Mouse (Mus musculus) ovary, postnatal 14 days (tissue): ENCODE results near the gene Csrnp2.
"Not testable (repeated sequence)": the region's sequence is repeated elsewhere in the genome, so short reads cannot be mapped to it uniquely, and the experiment has no call there.

ENCODE experiments used
- DNase-seq: peaks from one replicate; pipeline ENCODE4 v3.0.0; 2022; ENCODE audit warnings: low spot score

The Csrnp2 gene

DNA sequence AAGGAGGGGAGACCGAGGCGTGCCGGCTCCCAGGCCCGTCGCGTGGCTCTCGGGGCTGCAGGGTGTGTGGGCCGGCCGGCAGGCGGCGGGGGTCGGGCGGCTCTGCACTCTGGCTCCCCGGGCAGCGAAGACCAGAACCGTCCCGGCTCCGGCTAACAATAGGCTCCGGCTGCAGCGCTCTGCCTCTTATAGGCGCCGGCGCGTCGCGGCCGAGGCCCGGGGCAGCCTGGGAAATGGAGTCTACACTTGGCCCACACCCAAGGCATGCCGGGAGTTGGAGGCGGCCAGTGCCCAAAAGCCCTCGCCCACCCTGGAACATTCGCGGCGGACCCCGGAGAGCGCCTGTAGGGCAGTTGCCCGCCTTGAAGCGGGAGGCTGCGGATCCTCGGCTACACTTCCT is at the start of gene Csrnp2:
Gene Csrnp2, minus strand, starts transcription at position 387 of the 400 bp plus-strand sequence.
- DNase-seq: peak; percentile 91

DNA sequence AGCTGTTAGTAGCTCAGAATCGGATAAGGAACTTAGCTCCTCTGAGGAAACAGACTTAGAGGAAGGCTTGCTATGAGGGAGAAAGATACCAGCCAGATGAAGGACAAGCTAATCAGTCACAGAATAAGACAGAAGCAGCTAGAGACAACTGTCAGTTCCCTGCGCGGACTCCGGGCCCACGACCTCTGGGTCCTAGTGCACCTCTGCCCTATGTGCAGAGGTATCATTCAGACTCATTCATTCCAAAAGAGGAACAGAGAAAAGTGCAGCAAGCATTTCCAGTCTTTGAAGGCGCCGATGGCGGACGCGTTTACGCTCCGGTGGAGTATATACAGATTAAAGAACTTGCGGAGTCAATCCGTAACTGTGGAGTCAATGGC is 48.4 kb upstream of the Csrnp2 start:
- not testable (repeated sequence) for DNase-seq

DNA sequence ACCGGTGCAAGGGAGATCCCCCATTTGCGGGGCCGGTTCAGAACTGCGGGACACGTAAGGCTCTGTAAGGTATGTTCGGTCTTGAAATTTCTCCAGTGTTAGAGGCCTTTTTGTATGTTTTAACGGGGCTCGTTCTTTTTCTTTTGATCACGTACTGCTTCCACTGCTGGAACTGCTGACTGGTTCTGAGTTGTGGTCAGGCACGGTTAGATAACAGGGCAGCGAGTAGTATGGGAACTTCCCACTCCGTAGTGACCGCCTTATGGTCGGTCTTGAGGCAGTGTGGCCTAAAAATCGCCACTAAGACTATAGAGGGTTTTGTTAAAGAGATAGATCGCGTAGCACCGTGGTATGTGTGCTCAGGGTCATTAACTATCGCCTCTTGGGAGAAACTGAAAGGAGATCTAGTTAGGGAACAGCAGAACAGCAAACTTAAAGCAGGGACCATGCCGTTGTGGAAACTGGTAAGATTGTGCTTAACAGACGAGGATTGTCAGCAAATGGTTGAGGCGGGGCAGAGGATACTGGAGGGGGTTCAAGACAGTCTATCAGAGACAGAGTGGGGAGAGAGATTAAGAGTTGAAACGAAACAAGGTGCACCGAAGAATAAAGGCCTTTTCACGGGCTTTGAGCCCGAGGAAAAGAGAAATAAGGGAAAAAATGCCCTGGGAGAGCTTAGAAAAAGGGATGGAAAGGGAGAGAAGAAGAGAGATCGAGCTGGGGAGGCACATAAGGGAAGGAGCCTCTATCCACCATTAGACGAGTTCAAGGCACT is 47.8 kb upstream of the Csrnp2 start:
- not testable (repeated sequence) for DNase-seq

DNA sequence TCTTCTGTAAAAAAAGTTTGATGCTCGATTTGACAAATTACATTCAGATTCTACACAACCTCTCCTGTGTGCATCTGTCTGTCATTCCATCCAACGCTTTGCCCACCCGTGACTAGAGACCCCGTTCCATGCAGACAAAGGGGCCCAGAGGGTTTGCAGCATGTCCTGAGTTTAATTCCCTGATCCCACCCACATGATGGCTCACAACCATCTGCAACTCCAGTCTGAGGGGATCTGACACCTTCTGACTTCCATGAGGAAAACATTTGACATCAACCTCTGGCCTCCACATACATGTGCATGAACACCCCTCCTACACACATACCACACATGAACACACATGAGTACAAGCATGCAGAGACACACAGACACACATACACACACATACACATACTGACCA is 46.1 kb upstream of the Csrnp2 start:
- DNase-seq: no peak

DNA sequence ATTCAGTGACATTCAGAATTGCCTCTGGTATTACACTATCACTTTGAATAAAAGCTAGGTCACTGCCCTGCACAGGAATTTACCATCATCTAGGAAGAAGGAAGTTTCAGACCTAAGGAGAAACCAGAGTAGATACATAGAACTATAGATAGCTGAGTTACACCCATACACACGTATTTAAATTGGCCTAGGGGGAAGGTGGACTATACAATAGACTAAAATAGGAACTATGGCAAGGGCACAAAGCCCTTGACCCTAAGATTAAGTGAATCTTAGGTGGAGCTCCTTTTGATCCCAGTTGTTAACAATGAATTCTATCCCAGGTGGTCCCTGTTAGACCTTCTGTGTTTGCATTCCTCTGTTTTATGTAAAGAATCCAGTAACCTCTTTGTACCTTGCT is 45.7 kb upstream of the Csrnp2 start:
- not testable (repeated sequence) for DNase-seq

DNA sequence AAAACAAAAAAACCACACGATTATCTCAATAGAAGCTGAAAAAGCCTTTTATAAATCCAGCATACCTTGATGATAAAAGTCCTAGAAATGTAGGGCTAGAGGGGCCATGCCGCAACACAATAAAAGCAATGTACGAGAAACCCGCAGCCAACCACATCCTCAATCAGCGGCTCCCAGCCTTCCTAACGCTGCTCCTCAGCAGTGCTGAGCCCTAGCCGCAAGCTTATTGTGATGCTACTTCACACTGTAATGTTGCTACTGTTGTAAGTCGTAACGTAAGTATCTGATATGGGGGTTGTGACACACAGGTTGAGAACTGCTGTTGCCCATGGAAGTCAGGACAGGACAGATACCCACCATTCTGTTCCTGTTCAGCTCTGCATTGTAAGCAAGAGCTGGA is 44.1 kb upstream of the Csrnp2 start:
- DNase-seq: no peak

DNA sequence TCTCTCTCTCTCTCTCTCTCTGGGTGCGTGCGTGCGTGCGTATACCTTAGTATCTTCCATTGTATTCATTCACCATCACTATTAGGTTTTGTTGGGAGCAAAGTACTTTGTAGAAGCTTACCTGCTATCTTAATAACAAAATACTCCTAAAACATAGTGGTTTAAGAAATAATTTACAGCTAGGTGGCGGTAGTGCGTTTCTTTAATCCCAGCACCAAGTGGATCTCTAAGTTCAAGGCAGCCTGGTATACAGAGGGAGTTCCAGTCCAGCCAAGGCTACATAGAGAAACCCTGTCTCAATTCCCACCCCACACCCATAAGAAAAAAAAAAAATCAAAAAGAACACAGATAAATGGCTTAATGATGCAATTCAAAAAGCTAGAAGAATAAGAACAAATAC is 42.6 kb upstream of the Csrnp2 start:
- no peak for DNase-seq

DNA sequence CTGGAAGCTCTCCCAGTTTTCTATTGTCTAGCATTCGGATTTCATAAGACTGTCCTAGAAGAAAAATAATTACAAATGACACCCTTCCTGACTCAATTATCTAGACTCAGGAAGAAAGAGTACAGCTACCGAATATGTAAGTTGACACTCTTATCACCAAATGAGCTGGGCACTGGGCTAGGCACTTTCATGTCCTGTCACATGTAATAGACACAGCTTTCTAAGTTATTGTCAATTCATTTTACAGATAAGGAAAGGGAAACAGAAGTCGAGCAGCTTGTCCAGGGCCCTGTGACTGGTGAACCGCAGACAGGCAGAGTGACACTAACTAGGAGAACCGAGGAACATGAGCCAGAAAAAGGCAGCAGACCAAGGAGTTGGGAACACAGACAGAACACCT is 32.6 kb upstream of the Csrnp2 start:
- DNase-seq: no peak

DNA sequence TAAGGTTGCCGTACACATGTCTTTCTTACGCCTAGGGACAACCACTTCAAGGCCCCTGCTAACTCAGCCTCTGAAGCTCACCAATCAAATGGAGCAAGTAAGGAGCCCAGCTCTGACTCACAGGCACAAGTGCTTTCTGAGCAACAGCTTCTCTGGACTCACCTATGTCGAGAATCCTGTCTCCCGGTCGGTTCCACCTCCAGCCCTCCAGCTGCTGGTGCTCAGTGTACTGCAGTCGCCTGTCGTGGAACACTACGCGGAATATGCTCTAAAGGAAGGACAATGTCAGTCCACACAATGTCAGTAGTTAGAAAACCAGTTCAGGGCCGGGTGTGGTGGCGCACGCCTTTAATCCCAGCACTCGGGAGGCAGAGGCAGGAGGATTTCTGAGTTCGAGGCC is 30.1 kb upstream of the Csrnp2 start:
- DNase-seq: no peak

DNA sequence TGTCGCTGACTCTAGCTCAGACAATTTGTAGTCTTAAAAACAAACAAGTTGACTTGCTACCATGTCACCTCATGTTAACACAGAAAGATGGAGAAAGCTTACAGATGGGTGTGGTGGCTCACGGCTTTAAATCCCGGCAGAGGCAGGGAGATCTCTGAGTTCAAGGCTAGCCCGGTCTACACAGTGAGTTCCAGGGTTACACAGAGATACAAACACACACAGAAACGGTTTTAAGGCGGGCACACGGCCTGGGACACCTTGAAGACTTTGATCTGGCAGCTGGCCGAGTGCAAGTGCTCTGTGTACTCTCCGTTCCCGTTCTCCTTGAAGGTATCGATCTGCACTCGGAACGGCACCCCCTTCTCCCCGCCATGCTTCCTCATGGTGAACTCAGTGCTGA is 25.0 kb upstream of the Csrnp2 start:
- no peak for DNase-seq

DNA sequence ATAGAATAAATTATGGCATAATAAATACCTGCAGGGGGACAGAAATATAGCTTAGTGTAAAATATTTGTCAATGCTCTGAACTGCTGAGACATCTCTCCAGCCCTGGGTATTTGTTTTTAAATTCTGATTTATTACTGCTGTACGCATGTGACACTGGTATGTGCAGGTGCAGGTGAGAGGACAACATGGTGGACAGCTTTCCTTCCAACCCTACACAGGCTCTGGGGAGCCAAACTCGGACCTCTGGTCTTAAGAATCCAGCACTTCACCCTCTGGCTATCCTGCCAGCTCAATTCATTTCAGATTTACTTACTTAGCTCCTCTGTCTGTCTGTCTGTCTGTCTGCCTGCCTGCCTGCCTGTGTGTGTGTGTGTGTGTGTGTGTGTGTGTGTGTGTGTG is 19.8 kb upstream of the Csrnp2 start:
- no peak for DNase-seq

DNA sequence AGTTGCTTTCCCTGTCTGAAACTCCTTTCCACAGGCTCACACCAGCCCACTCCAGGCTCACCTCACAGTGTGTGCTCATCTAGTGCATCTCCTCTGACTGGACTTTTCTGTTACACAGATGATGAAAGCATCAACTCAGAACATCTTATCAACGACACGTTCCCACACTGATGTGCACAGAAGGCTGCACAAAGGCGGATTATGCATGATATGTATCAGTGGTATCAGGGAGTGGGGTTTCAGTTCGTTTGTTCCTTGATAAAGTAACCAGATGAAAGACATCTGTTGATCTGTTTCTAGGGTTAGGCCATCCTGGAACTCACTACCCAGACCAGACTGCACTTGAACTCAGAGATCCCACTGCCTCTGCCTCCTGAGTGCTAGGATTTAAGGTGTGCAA is 18.1 kb upstream of the Csrnp2 start:
- no peak for DNase-seq

DNA sequence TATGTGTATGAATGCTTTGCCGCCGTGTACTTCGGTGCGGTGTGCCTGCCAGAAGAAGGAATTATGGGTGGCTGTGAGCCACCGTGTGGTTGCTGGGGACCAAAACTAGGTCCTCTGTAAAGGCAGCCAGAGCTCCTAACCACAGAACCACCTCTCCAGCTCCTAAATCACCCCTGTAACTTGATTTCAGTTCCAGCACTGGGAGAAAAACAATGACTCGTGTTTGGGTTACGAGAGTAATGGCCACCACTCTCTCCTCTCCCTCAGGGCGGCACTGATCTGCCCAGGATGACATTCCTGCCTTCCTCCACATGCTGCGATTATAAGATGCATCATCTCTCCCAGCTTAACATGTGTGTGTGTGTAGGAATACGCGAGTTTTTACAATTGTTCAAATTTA is 14.8 kb upstream of the Csrnp2 start:
- no peak for DNase-seq

DNA sequence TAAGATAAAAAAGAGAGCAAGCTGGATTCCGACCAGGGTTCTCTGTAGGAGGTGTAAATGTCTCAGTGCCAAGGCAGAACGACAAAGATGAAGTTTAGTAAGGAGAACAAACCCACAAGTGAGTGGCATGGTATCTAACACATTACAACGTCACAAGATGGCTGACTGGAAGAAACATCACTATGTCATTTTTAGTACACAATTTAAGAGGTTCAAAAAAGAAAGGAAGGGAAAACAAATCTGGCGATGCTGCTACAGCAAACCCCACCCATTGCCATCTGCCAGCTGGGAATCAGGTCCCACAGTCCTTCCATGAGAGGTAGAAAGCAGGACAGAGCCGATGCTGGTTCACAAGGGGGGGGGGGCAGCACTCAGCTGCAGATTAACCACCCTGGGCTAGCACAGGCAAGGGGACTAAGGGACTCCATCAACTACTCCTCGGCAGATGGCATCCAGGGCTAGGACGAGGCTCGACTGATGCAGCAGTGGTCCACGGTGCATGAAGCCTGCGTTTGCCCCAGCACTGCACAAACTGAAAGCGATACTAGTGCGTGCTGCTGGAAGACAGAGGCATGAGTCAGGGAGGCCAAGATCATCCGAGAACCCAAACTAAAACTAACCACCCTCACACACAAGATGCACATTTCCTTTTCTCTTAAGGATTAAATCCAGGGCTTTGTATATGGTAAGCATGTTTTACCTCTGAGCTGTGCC is 13.3 kb upstream of the Csrnp2 start:
- DNase-seq: no peak

DNA sequence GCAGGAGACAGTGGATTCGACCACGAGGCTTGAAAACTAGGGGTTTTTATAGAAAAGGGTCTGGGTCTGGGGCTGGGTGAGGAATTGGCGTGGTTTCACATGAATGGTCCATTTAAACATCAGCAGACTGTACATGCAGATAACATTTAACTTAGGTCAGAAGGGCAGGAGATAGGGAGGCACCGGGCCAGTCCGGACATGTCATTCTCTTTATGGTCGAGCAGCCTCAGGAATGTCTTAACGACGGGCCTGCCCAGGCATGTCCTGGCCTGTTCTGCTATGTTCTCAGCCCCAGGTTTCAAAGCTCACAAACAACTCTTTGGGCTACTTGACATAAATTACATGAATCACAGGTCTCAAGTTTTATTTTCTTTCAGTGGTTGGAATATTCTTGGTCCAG is 4.2 kb upstream of the Csrnp2 start:
- DNase-seq: not testable (repeated sequence)

DNA sequence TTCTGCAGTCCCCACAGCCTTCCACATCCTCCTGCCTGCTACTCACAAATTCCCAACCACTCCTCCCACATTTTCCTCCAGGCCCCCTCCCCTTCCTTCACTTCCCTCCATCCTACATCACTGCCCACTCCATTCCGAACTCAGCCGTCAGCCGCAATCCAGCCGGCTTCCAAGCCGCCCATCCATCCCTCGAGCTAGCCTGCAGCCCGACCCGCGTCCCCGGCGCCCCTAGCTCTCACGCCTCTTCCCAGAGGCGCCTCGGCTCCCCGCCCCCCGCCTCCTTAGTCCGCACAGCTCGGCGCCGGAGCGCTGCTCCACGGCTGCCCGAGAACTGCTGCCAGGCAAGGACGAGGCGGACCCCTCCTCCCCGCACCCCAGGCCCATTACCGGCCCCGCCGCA is 641 bp downstream of the Csrnp2 start:
- DNase-seq: no peak

DNA sequence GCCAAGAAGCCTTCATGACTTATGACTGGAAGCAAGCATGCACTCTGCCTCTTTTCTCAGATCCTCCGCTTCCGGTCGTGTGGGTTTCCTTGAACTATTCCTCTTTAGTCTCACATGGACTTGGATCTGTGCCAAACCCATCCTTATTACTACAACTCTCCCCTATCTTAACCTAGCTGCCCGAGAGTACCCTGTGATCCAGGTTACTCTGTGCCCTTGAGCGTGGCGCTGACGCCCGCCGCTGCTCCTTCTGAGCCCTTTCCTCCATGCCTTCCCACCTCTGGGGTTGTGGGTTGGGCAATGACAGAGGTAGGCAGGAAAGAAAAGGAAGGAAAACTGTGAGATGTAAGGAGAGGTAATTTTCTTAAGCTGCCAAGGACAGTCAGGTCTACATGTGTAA is 3.3 kb downstream of the Csrnp2 start:
- no peak for DNase-seq

DNA sequence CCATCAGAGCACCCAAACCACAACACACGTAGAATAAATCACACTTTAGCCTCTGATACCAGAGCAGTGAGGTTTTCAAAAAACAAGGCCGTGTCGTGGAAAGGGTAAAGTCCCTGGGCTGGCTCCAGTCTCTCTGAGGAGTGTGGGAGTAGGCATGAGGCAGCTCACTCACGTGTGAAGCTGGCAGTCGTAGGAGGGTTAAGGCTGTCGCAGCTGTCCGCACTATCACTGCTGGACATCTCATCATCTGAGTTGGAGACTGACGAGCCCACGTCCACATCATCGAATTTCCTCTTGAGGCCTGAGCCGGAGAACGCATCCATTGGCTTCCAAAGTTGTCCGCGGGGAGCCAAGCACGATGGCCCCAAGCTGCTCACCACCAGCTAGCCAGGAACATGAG is 6.0 kb downstream of the Csrnp2 start:
- no peak for DNase-seq

DNA sequence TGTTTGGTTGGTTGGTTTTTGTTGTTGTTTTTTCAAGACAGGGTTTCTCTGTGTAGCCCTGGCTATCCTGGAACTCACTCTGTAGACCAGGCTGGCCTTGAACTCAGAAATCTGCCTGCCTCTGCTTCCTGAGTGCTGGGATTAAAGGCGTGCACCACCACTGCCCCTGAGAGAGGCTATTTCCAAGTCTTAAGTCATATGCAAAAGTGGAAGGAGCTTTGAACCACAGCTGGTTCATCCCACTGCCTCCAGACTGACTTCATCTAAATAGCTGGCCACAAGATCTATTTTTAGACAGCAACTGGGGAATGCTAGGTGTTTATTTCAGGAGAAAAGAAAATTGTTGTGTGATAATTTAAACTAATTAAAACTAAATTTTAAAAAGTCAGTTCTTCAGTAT is 7.0 kb downstream of the Csrnp2 start:
- DNase-seq: not testable (repeated sequence)

DNA sequence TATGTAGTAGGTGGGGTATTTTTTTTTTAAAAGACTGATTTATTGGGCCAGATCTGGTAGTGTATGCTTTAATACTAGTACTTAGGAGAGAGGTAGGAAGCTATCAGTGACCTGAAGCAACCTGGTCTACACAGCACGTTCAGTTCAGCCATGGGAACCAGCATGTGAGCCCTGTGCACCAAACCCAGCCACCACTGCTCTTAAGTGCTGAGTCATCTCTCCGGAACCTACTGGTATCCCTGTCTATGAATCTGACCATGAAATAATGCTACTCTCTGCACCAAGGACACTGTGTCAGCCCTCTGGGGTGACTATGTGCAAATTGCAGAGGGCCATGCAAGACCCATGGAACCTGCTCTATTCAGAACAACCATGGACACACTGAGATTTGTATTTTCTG is 8.2 kb downstream of the Csrnp2 start:
- DNase-seq: no peak

DNA sequence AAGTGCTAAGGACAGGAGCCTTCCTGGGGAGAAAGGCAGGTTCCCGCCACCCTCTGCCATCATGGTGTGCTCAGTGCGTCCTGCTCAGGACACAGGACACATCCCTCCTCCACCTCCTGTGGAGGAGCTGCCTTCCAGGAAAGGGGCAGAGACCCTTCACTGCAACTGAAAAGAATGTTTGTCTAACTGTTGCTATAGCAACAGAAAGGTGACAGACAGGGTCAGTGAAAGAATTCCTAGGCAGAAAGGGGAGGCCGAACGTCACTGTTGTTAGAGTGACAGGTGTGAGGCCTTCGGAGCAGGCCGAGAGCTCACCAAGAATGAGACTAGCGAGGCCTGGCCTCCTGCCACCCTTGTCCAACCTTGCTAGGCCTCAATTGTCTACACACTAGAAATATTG is 8.8 kb downstream of the Csrnp2 start:
- no peak for DNase-seq

DNA sequence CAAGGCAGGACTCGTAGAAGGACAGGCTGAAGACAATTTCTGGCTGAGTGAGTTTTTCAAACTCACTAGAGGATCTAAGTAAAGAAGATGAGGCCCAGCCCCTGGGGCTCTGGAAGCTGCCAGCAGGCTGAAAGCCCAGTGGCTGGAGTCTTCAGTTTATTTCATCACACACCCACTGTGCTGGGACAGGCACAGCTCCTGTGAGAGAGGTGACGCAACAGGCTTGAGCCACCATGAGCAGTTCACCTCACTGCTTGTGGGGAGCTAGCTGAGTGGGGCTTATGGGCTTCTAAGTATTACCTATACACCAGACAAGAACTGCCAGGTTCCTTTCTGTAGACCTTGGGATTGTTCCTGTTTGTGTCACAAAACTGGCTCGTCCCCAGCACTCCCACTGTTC is 9.7 kb downstream of the Csrnp2 start:
- DNase-seq: no peak

DNA sequence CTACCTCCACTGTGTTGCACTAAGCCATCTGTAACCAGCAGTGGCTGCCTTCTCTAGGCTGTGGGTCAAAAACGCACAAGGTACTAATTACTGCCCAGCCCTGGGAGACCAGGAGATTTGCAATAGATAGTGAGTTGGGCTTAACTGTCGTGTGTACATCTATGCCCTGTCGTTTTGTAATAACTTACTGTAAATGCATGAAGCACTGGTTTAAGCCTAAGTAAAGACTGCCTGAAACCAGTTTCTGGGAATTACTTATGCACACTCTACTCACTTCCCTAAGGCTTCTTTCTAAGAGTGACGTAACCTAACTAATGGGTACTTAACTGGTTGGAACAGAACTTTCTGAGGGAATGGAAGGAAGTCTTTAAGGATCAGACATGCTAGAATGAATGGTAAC is 16.4 kb downstream of the Csrnp2 start:
- DNase-seq: no peak

DNA sequence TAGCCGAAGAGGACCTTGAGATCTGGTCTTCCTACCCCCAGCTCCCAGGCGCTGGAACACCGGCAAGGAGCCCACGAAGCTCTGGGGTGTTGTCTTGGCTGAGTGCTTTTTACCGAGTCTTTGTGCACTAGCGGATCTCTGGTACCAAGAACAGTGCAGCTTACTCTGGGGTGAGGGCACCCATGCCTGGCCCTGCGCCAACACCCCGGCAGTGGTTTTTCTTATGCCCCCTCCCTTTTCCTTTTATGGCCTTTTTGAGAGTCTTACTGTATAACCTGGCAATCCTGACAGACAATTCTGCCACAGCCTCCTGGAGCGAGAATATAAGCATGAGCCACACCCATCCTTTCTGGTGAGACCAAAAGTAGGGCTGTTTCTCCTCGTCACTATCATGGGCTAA is 16.9 kb downstream of the Csrnp2 start:
- DNase-seq: no peak
